Mouse (Mus musculus) forebrain, embryonic 15.5 days (tissue): ENCODE measurements around the gene Tbc1d10c. TPM values are rescaled to one million over a fixed set of nuclear protein-coding genes. Genes with fewer than 3 reads are reported as not detected.
A peak's percentile ranks its signal among the peaks of the same experiment; 100 is the strongest.

ENCODE experiments used
- ATAC-seq: fragments of 200-750 bp; cut with Nextera tagmentation; replicated peaks from 2 replicates; pipeline ENCODE4 v1.8.0; 2017; ENCODE audit warnings: mild to moderate bottlenecking, moderate TSS enrichment, moderate library complexity
- H3K27ac ChIP-seq: fragments of 300-500 bp; sonication (generic); replicated peaks from 2 replicates; pipeline ENCODE4 v1.5.1; 2015; ENCODE audit warnings: mild to moderate bottlenecking, inconsistent platforms
- H3K27me3 ChIP-seq: fragments of 300-500 bp; sonication (generic); 2 replicates; pipeline ENCODE4 v1.6.1; 2015; ENCODE audit warnings: inconsistent platforms
- H3K36me3 ChIP-seq: fragments of 300-500 bp; sonication (generic); 2 replicates; pipeline ENCODE4 v1.6.1; 2015; ENCODE audit warnings: mild to moderate bottlenecking, inconsistent platforms
- H3K4me1 ChIP-seq: fragments of 300-500 bp; sonication (generic); 2 replicates; pipeline ENCODE4 v1.6.1; 2015; ENCODE audit warnings: inconsistent platforms
- H3K4me2 ChIP-seq: fragments of 300-500 bp; sonication (generic); replicated peaks from 2 replicates; pipeline ENCODE4 v1.6.1; 2015; ENCODE audit warnings: mild to moderate bottlenecking, inconsistent platforms
- H3K4me3 ChIP-seq: fragments of 300-500 bp; sonication (generic); 2 replicates; pipeline ENCODE4 v1.5.1; 2015; ENCODE audit warnings: mild to moderate bottlenecking, inconsistent platforms
- H3K9ac ChIP-seq: fragments of 300-500 bp; sonication (generic); replicated peaks from 2 replicates; pipeline ENCODE4 v1.6.1; 2015; ENCODE audit warnings: mild to moderate bottlenecking, inconsistent platforms
- H3K9me3 ChIP-seq: fragments of 300-500 bp; sonication (generic); 2 replicates; pipeline ENCODE4 v1.6.1; 2016; ENCODE audit warnings: inconsistent platforms
- whole genome bisulfite sequencing: fragments of 180-500 bp; shearing (Covaris S2); methylation state at CpG from one replicate; pipeline ENCODE4 v1.1.7; 2015; ENCODE audit warnings: mixed read lengths; 5-methylcytosine and 5-hydroxymethylcytosine counted together
- polyA plus RNA-seq: library from polyadenylated mRNA; unstranded; fragments of >200 nt; fragmentation: Nextera tagmentation; extraction: Ambion mirVana; gene quantifications from 2 replicates; pipeline ENCODE4 v1.2.1, GENCODE M21; 2015

The Tbc1d10c gene
- polyA plus RNA-seq, 1 experiment from 2014 or later: 0.70 TPM

GRCm38 (mm10) chr19:4196548-4196947, 5.5 kb upstream of the Tbc1d10c start:
- H3K4me1 ChIP-seq: peaks cover 48% of the 10 kb centered on the region
- H3K9ac ChIP-seq: no peak overlapping the region
- H3K27ac ChIP-seq: no peak overlapping the region
- H3K4me3 ChIP-seq: no peak overlapping the region
- H3K9me3 ChIP-seq: no peaks in the 10 kb centered on the region
- no peaks in the 10 kb centered on the region for H3K27me3 ChIP-seq
- H3K4me2 ChIP-seq: no peak overlapping the region
- 50% methylated on average over 5 of the region's 5 CpGs for WGBS
- no peak for ATAC-seq
- peaks cover 44% of the 10 kb centered on the region for H3K36me3 ChIP-seq

- H3K4me1 ChIP-seq: peaks cover 49% of the 10 kb centered on the region
- H3K36me3 ChIP-seq: peaks cover 44% of the 10 kb centered on the region
- H3K9ac ChIP-seq: no peak overlapping the region
- H3K4me3 ChIP-seq: no peak overlapping the region
- 82% methylated on average over 2 of the region's 2 CpGs for WGBS
- no peaks in the 10 kb centered on the region for H3K27me3 ChIP-seq
- ATAC-seq: no peak
- 0 out of 2 replicates have a peak overlapping the region, but pooled peaks have one; percentile 5 for H3K27ac ChIP-seq
- H3K4me2 ChIP-seq: no peak overlapping the region
- no peaks in the 10 kb centered on the region for H3K9me3 ChIP-seq
These were observed 5.0 kb upstream of the Tbc1d10c start for GRCm38 (mm10) chr19:4196048-4196447.

GRCm38 (mm10) chr19:4194776-4195650, 3.9 kb upstream of the Tbc1d10c start:
- WGBS: 69% methylated on average over 12 of the region's 12 CpGs
- H3K36me3 ChIP-seq: peaks cover 44% of the 10 kb centered on the region
- no peak for ATAC-seq
- H3K27me3 ChIP-seq: no peaks in the 10 kb centered on the region
- no peaks in the 10 kb centered on the region for H3K9me3 ChIP-seq
- peaks cover 38% of the 10 kb centered on the region for H3K4me1 ChIP-seq
- H3K9ac ChIP-seq: no peak overlapping the region
- H3K4me3 ChIP-seq: no peak overlapping the region
- H3K4me2 ChIP-seq: no peak overlapping the region
- peak overlapping the region; percentile 49 for H3K27ac ChIP-seq

GRCm38 (mm10) chr19:4194021-4194724, 3.1 kb upstream of the Tbc1d10c start:
- Histone ChIP-seq H3K4me3 (no peak overlapping the region), H3K9me3 (no peaks in the 10 kb centered on the region), H3K36me3 (peaks cover 44% of the 10 kb centered on the region), H3K4me2 (no peak overlapping the region), H3K4me1 (peaks cover 38% of the 10 kb centered on the region), H3K9ac (no peak overlapping the region), H3K27ac (0 out of 2 replicates have a peak overlapping the region, but pooled peaks have one; percentile 6), H3K27me3 (no peaks in the 10 kb centered on the region)
- no peak for ATAC-seq
- WGBS: 91% methylated on average over 8 of the region's 8 CpGs

- WGBS: 57% methylated on average over 6 of the region's 6 CpGs
- Histone ChIP-seq H3K4me2 (peak overlapping the region; percentile 87), H3K36me3 (peaks cover 41% of the 10 kb centered on the region), H3K27ac (no peak overlapping the region), H3K27me3 (no peaks in the 10 kb centered on the region), H3K4me1 (peaks cover 38% of the 10 kb centered on the region), H3K9ac (peak overlapping the region; percentile 98), H3K4me3 (peak overlapping the region; percentile 95), H3K9me3 (no peaks in the 10 kb centered on the region)
- ATAC-seq: no peak
These were observed 2.0 kb upstream of the Tbc1d10c start for GRCm38 (mm10) chr19:4193129-4193528.

GRCm38 (mm10) chr19:4192251-4192985, 1.3 kb upstream of the Tbc1d10c start:
- no peaks in the 10 kb centered on the region for H3K27me3 ChIP-seq
- WGBS: under 1% methylated on average over 51 of the region's 52 CpGs
- no peaks in the 10 kb centered on the region for H3K9me3 ChIP-seq
- peak overlapping the region; percentile 88 for H3K27ac ChIP-seq
- H3K36me3 ChIP-seq: peaks cover 41% of the 10 kb centered on the region
- peak overlapping the region; percentile 98 for H3K9ac ChIP-seq
- ATAC-seq: peak; percentile 12
- peak overlapping the region; percentile 95 for H3K4me3 ChIP-seq
- H3K4me1 ChIP-seq: peaks cover 38% of the 10 kb centered on the region
- H3K4me2 ChIP-seq: peak overlapping the region; percentile 87

- peak within 1 kb of the TSS; percentile 88 for H3K27ac ChIP-seq
These were observed 605 bp upstream of the Tbc1d10c start, which contains the start of gene Ppp1ca for GRCm38 (mm10) chr19:4191528-4192250. Gene Ppp1ca (plus strand): TSS chr19:4192065.

GRCm38 (mm10) chr19:4189051-4189620, 1.9 kb downstream of the Tbc1d10c start:
- no peak for ATAC-seq
- Histone ChIP-seq H3K27me3 (no peaks in the 10 kb centered on the region), H3K4me2 (no peak overlapping the region), H3K27ac (no peak overlapping the region), H3K9ac (no peak overlapping the region), H3K36me3 (peaks cover 10% of the 10 kb centered on the region), H3K4me3 (no peak overlapping the region), H3K9me3 (no peaks in the 10 kb centered on the region), H3K4me1 (peaks cover 20% of the 10 kb centered on the region)
- WGBS: 92% methylated on average over 12 of the region's 12 CpGs

More at GRCm38 (mm10) chr19:4191528-4192250, 605 bp upstream of the Tbc1d10c start, which contains the start of gene Ppp1ca:
- peak within 1 kb of the TSS; percentile 87 for H3K4me2 ChIP-seq
- no peaks in the 10 kb centered on the region for H3K9me3 ChIP-seq
- peak within 1 kb of the TSS; percentile 95 for H3K4me3 ChIP-seq
- peaks cover 36% of the 10 kb centered on the region for H3K36me3 ChIP-seq
- H3K27me3 ChIP-seq: no peaks in the 10 kb centered on the region
- ATAC-seq: peak; percentile 87
- 9% methylated on average over 35 of the region's 47 CpGs for WGBS
- peak within 1 kb of the TSS; percentile 98 for H3K9ac ChIP-seq
- peaks cover 38% of the 10 kb centered on the region for H3K4me1 ChIP-seq

- Histone ChIP-seq H3K9me3 (no peaks in the 10 kb centered on the region), H3K27ac (no peak overlapping the region), H3K4me1 (0 out of 2 replicates have a peak, but pooled peaks cover 3% of the 10 kb centered on the region), H3K36me3 (no peaks in the 10 kb centered on the region), H3K27me3 (no peaks in the 10 kb centered on the region), H3K4me3 (no peak overlapping the region), H3K4me2 (no peak overlapping the region), H3K9ac (no peak overlapping the region)
- WGBS: 71% methylated on average over 3 of the region's 3 CpGs
- ATAC-seq: no peak
These were observed 3.8 kb downstream of the Tbc1d10c start for GRCm38 (mm10) chr19:4187303-4187702.

- no peaks in the 10 kb centered on the region for H3K27me3 ChIP-seq
- no peaks in the 10 kb centered on the region for H3K36me3 ChIP-seq
- no peak overlapping the region for H3K27ac ChIP-seq
- 66% methylated on average over 15 of the region's 15 CpGs for WGBS
- H3K4me2 ChIP-seq: no peak overlapping the region
- no peak for ATAC-seq
- H3K4me3 ChIP-seq: no peak overlapping the region
- no peaks in the 10 kb centered on the region for H3K9me3 ChIP-seq
- H3K9ac ChIP-seq: no peak overlapping the region
- H3K4me1 ChIP-seq: peaks cover 8% of the 10 kb centered on the region
These were observed 5.8 kb downstream of the Tbc1d10c start for GRCm38 (mm10) chr19:4184976-4185975.
